Mouse (Mus musculus): ENCODE measurements at regions not wholly inside any gene's neighbourhood (a gene's known extent, or its start where the extent isn't known, plus 50 kb on each side); places are given as distances from the start of the nearest gene placed in this dataset.

DNA sequence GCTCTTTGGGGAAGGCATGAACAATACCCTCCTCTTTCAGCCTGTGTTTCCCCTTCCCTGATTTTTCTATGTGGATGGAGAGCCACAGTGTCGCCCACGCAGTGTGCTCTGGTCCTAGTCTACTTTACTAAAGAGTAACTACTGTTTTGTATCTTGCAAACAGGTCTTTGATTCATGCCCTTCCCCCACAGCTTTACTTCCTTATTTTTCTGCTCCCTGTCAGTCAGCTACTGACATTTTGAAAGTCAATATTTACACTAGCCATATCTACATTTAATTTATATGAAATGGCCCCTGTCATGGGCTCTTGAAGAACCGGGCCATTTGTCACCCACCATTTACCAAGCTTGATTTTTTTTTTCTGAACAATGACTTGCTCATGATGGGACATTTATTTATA, 168.7 kb upstream of the Stt3b start:
- DNase-seq (ENCODE audit: low spot score) (no peak), ATAC-seq (replicated peaks; ENCODE audit: low FRiP score, low TSS enrichment, low read depth) (no peak)
- peaks cover 7% of the 10 kb centered on the region; the same call in 1 of the 2 replicates for H3K9me3 ChIP-seq (ENCODE audit: control insufficient read depth, low read length)
- H3K27ac ChIP-seq (ENCODE audit: low read depth): no peak overlapping the region
- no peak overlapping the region for H3K4me2 ChIP-seq (ENCODE audit: low read length)
- H3K4me1 ChIP-seq (replicated peaks; ENCODE audit: control insufficient read depth, insufficient read depth, low read length): 0 out of 2 replicates have a peak, but pooled peaks cover 4% of the 10 kb centered on the region
- no peak overlapping the region for H3K9ac ChIP-seq (ENCODE audit: low read length)
- H3K4me3 ChIP-seq (ENCODE audit: low read depth, low read length): no peak overlapping the region
- no peaks in the 10 kb centered on the region for H3K27me3 ChIP-seq (replicated peaks; ENCODE audit: control insufficient read depth, insufficient read depth, low read length)
- WGBS: 43% methylated on average over 3 of the region's 3 CpGs
- H3K36me3 ChIP-seq (ENCODE audit: control insufficient read depth, insufficient read depth, low read length): no peaks in the 10 kb centered on the region

GRCm38 (mm10) chr9:115481176-115481575, 171.0 kb upstream of the Stt3b start:
- WGBS: 80% methylated on average over 5 of the region's 5 CpGs

DNA sequence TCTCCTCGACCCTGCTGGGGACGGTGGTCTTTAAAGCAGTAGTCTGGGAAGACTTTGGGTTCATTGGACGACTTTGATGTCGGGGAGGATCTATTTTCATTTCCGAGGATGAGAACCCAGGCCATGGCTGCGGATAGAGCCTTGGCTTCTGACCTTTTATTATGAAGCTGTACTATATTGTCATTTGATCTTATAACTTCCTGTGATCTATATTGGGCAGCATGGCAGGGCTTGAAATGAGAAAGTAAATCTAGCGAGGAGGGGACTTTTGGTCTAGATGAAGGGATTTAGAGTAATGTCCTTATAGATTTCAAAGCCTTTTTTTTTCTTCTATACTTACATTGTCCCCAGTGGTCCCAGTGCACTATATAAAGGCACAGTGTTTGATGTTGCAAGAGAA, 172.8 kb upstream of the Stt3b start:
- Histone ChIP-seq H3K4me2 (ENCODE audit: low read length) (no peak overlapping the region), H3K27ac (ENCODE audit: low read depth) (no peak overlapping the region), H3K4me3 (ENCODE audit: low read depth, low read length) (no peak overlapping the region), H3K36me3 (ENCODE audit: control insufficient read depth, insufficient read depth, low read length) (no peaks in the 10 kb centered on the region), H3K9me3 (ENCODE audit: control insufficient read depth, low read length) (no peaks in the 10 kb centered on the region), H3K27me3 (replicated peaks; ENCODE audit: control insufficient read depth, insufficient read depth, low read length) (no peaks in the 10 kb centered on the region), H3K9ac (ENCODE audit: low read length) (no peak overlapping the region), H3K4me1 (replicated peaks; ENCODE audit: control insufficient read depth, insufficient read depth, low read length) (0 out of 2 replicates have a peak, but pooled peaks cover 4% of the 10 kb centered on the region)
- no peak for DNase-seq (ENCODE audit: low spot score)
- 87% methylated on average over 7 of the region's 7 CpGs for WGBS
- no peak for ATAC-seq (replicated peaks; ENCODE audit: low FRiP score, low TSS enrichment, low read depth)

More at GRCm38 (mm10) chr9:115481176-115481575, 171.0 kb upstream of the Stt3b start:
- ATAC-seq (replicated peaks; ENCODE audit: low FRiP score, low TSS enrichment, low read depth): no peak
- Histone ChIP-seq H3K27ac (ENCODE audit: low read depth) (no peak overlapping the region), H3K4me1 (replicated peaks; ENCODE audit: control insufficient read depth, insufficient read depth, low read length) (0 out of 2 replicates have a peak, but pooled peaks cover 4% of the 10 kb centered on the region), H3K4me2 (ENCODE audit: low read length) (no peak overlapping the region), H3K9me3 (ENCODE audit: control insufficient read depth, low read length) (no peaks in the 10 kb centered on the region), H3K27me3 (replicated peaks; ENCODE audit: control insufficient read depth, insufficient read depth, low read length) (no peaks in the 10 kb centered on the region), H3K4me3 (ENCODE audit: low read depth, low read length) (no peak overlapping the region), H3K9ac (ENCODE audit: low read length) (no peak overlapping the region), H3K36me3 (ENCODE audit: control insufficient read depth, insufficient read depth, low read length) (no peaks in the 10 kb centered on the region)
- no peak for DNase-seq (ENCODE audit: low spot score)

GRCm38 (mm10) chr9:115483721-115484120, 173.5 kb upstream of the Stt3b start:
- Histone ChIP-seq H3K4me2 (ENCODE audit: low read length) (no peak overlapping the region), H3K36me3 (ENCODE audit: control insufficient read depth, insufficient read depth, low read length) (no peaks in the 10 kb centered on the region), H3K4me3 (ENCODE audit: low read depth, low read length) (no peak overlapping the region), H3K9me3 (ENCODE audit: control insufficient read depth, low read length) (no peaks in the 10 kb centered on the region), H3K9ac (ENCODE audit: low read length) (no peak overlapping the region), H3K4me1 (replicated peaks; ENCODE audit: control insufficient read depth, insufficient read depth, low read length) (0 out of 2 replicates have a peak, but pooled peaks cover 3% of the 10 kb centered on the region), H3K27ac (ENCODE audit: low read depth) (no peak overlapping the region), H3K27me3 (replicated peaks; ENCODE audit: control insufficient read depth, insufficient read depth, low read length) (no peaks in the 10 kb centered on the region)
- ATAC-seq (replicated peaks; ENCODE audit: low FRiP score, low TSS enrichment, low read depth) (no peak), DNase-seq (ENCODE audit: low spot score) (no peak)
- WGBS: 38% methylated on average over 2 of the region's 2 CpGs

GRCm38 (mm10) chr9:115484408-115484807, 174.2 kb upstream of the Stt3b start:
- no peak overlapping the region for H3K4me3 ChIP-seq (ENCODE audit: low read depth, low read length)
- no peaks in the 10 kb centered on the region for H3K27me3 ChIP-seq (replicated peaks; ENCODE audit: control insufficient read depth, insufficient read depth, low read length)
- DNase-seq (ENCODE audit: low spot score) (no peak), ATAC-seq (replicated peaks; ENCODE audit: low FRiP score, low TSS enrichment, low read depth) (no peak)
- 88% methylated on average over 1 of the region's 1 CpGs for WGBS
- no peaks in the 10 kb centered on the region for H3K9me3 ChIP-seq (ENCODE audit: control insufficient read depth, low read length)
- H3K27ac ChIP-seq (ENCODE audit: low read depth): no peak overlapping the region
- no peaks in the 10 kb centered on the region for H3K36me3 ChIP-seq (ENCODE audit: control insufficient read depth, insufficient read depth, low read length)
- no peak overlapping the region for H3K4me2 ChIP-seq (ENCODE audit: low read length)
- no peaks in the 10 kb centered on the region for H3K4me1 ChIP-seq (replicated peaks; ENCODE audit: control insufficient read depth, insufficient read depth, low read length)
- no peak overlapping the region for H3K9ac ChIP-seq (ENCODE audit: low read length)

DNA sequence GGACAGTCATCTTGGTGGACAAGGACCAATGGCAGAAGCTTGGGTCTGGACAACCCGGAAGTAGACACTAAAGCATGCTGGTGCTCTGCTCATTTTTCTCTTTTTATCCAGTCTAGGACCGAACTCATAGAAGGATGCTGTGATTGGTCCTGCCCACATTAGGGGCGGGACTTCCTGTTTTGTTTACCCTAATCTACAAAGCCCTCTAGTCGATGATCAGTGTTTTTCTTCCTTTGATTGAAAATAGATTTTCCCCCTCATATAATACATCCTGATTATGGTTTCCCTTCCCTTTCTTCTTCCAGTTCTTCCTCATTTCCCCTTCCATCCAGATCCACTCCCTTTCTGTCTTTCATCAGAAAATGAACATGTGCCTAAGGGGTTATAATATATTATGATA, 175.0 kb upstream of the Stt3b start:
- Histone ChIP-seq H3K4me2 (ENCODE audit: low read length) (no peak overlapping the region), H3K4me3 (ENCODE audit: low read depth, low read length) (no peak overlapping the region), H3K27me3 (replicated peaks; ENCODE audit: control insufficient read depth, insufficient read depth, low read length) (no peaks in the 10 kb centered on the region), H3K9ac (ENCODE audit: low read length) (no peak overlapping the region), H3K36me3 (ENCODE audit: control insufficient read depth, insufficient read depth, low read length) (no peaks in the 10 kb centered on the region), H3K4me1 (replicated peaks; ENCODE audit: control insufficient read depth, insufficient read depth, low read length) (no peaks in the 10 kb centered on the region), H3K9me3 (ENCODE audit: control insufficient read depth, low read length) (no peaks in the 10 kb centered on the region), H3K27ac (ENCODE audit: low read depth) (no peak overlapping the region)
- no peak for ATAC-seq (replicated peaks; ENCODE audit: low FRiP score, low TSS enrichment, low read depth)
- DNase-seq (ENCODE audit: low spot score): no peak
- 87% methylated on average over 4 of the region's 4 CpGs for WGBS

DNA sequence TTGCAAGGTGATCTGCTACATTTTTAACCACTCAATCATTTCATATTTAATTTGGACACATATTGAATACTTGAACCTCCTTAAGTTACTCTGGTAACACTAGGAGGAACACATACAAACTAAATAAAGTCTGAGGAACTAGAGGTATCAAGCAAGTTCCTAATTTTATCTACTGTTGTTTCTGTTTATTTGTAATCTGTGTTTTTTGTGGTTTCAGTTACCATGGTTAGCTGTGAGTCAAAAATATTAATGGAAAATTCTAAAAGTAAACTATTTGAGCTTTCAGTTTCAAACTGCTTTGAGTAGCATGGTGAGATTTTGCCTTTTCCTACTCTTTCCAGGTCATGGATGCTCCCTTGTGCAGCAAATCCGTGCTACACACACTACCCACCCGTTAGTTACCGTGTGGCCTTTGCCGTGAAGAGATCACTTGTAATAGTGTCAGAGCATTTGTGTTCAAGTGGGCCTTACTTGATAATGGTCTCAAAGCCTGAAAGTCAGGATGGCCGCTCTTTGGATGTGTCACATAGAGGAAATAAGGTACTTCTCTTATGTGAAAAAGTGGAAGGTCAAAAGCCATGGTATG, 177.0 kb upstream of the Stt3b start:
- Histone ChIP-seq H3K9ac (ENCODE audit: low read length) (no peak overlapping the region), H3K4me1 (replicated peaks; ENCODE audit: control insufficient read depth, insufficient read depth, low read length) (no peaks in the 10 kb centered on the region), H3K36me3 (ENCODE audit: control insufficient read depth, insufficient read depth, low read length) (no peaks in the 10 kb centered on the region), H3K4me3 (ENCODE audit: low read depth, low read length) (no peak overlapping the region), H3K4me2 (ENCODE audit: low read length) (no peak overlapping the region), H3K27me3 (replicated peaks; ENCODE audit: control insufficient read depth, insufficient read depth, low read length) (no peaks in the 10 kb centered on the region), H3K27ac (ENCODE audit: low read depth) (no peak overlapping the region), H3K9me3 (ENCODE audit: control insufficient read depth, low read length) (no peaks in the 10 kb centered on the region)
- ATAC-seq (replicated peaks; ENCODE audit: low FRiP score, low TSS enrichment, low read depth): no peak
- DNase-seq (ENCODE audit: low spot score): no peak
- 95% methylated on average over 5 of the region's 5 CpGs for WGBS

DNA sequence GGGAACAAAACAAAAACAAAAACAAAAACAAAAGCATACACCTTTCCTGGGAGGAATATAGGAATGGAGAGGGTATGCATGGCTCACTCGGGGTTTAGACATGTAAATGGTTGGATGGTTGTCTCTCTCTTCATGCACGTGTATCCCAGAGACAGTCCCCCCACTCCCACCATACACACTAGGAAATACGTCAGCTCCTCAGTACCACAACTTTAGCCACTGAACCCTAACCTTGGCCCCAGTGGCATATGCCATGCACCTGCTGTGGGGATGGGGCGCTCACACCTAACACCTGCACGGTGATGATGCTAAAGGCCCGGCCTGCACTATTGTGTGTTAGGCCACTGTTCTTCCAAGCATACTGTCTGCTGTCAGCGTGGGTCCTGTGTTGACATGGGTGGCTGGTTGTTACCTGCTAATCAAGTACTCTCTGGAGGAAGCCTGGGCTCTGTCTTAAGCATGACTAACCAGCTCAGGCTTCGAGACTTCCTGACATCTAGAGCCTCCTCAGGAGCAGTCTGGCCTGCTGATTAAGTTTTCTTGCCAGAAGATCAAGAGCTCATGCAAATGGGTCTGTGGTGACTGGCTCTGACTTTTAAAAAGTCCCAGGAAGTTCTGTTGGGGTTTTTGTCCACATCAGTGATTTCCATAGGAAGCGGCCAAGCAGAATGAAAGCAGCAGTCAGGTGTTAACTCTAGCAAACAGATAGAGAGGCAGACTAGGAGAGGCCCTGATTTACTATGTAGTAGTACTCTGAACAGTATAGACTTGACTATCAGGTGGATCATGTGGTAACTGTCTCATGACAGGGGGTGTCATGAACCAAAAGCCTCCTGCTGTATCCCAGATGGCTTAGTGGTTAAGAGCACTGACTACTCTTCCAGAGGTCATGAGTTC, 178.9 kb upstream of the Stt3b start:
- Histone ChIP-seq H3K27me3 (replicated peaks; ENCODE audit: control insufficient read depth, insufficient read depth, low read length) (no peaks in the 10 kb centered on the region), H3K36me3 (ENCODE audit: control insufficient read depth, insufficient read depth, low read length) (no peaks in the 10 kb centered on the region), H3K4me3 (ENCODE audit: low read depth, low read length) (no peak overlapping the region), H3K27ac (ENCODE audit: low read depth) (no peak overlapping the region), H3K4me1 (replicated peaks; ENCODE audit: control insufficient read depth, insufficient read depth, low read length) (no peaks in the 10 kb centered on the region), H3K9me3 (ENCODE audit: control insufficient read depth, low read length) (no peaks in the 10 kb centered on the region), H3K4me2 (ENCODE audit: low read length) (no peak overlapping the region), H3K9ac (ENCODE audit: low read length) (no peak overlapping the region)
- WGBS: 89% methylated on average over 9 of the region's 9 CpGs
- no peak for ATAC-seq (replicated peaks; ENCODE audit: low FRiP score, low TSS enrichment, low read depth)
- DNase-seq (ENCODE audit: low spot score): no peak
